Mouse (Mus musculus) forebrain, embryonic 14.5 days (tissue): ENCODE measurements at regions not wholly inside any gene's neighbourhood (a gene's known extent, or its start where the extent isn't known, plus 50 kb on each side); places are given as distances from the start of the nearest gene placed in this dataset.
A peak's percentile ranks its signal among the peaks of the same experiment; 100 is the strongest.
"Not testable (repeated sequence)": the region's sequence is repeated elsewhere in the genome, so short reads cannot be mapped to it uniquely, and the experiment has no call there.

ENCODE experiments used
- ATAC-seq: fragments of 200-750 bp; cut with Nextera tagmentation; 2 replicates; pipeline ENCODE4 v1.8.0; 2017; ENCODE audit warnings: mild to moderate bottlenecking, moderate library complexity
- DNase-seq: peaks from one replicate; pipeline ENCODE4 v3.0.0-alpha.2; 2015; ENCODE audit warnings: low spot score
- H3K27ac ChIP-seq: fragments of 300-500 bp; sonication (generic); 2 replicates; pipeline ENCODE4 v1.5.1; 2014; ENCODE audit warnings: low read depth, mild to moderate bottlenecking, control low read depth, low read length, moderate library complexity
- H3K27me3 ChIP-seq: fragments of 300-500 bp; sonication (generic); replicated peaks from 2 replicates; pipeline ENCODE4 v1.6.1; 2014; ENCODE audit warnings: low read length, control low read depth, mixed read lengths; ENCODE audit not compliant: control insufficient read depth, insufficient read depth
- H3K36me3 ChIP-seq: fragments of 300-500 bp; sonication (generic); 2 replicates; pipeline ENCODE4 v1.6.1; 2014; ENCODE audit warnings: low read length, control low read depth; ENCODE audit not compliant: control insufficient read depth, insufficient read depth
- H3K4me1 ChIP-seq: fragments of 300-500 bp; sonication (generic); 2 replicates; pipeline ENCODE4 v1.6.1; 2014; ENCODE audit warnings: antibody characterized with exemption, low read length, control low read depth; ENCODE audit not compliant: control insufficient read depth, insufficient read depth
- H3K4me2 ChIP-seq: fragments of 300-500 bp; sonication (generic); 2 replicates; pipeline ENCODE4 v1.6.1; 2014; ENCODE audit warnings: mild to moderate bottlenecking, control low read depth, low read length
- H3K4me3 ChIP-seq: fragments of 300-500 bp; sonication (generic); 2 replicates; pipeline ENCODE4 v1.5.1; 2014; ENCODE audit warnings: low read depth, low read length, control low read depth
- H3K9ac ChIP-seq: fragments of 300-500 bp; sonication (generic); 2 replicates; pipeline ENCODE4 v1.6.1; 2014; ENCODE audit warnings: mild to moderate bottlenecking, low read length, control low read depth, moderate library complexity
- H3K9me3 ChIP-seq: fragments of 300-500 bp; sonication (generic); replicated peaks from 2 replicates; pipeline ENCODE4 v1.6.1; 2016; ENCODE audit warnings: low read length, control low read depth, mixed read lengths; ENCODE audit not compliant: control insufficient read depth
- WGBS: fragments of 180-500 bp; shearing (Covaris S2); extraction: QIAGEN DNeasy Blood & Tissue Kit; methylation state at CpG from one replicate; pipeline ENCODE4 v1.1.7; 2014; 5-methylcytosine and 5-hydroxymethylcytosine counted together

GRCm38 (mm10) chr14:18468611-18469010, 137.0 kb upstream of the Ube2e1 start:
- H3K36me3 ChIP-seq, result no peaks in the 10 kb centered on the region
- peak; percentile 23 for DNase-seq
- H3K27ac ChIP-seq, result no peak overlapping the region
- no peak overlapping the region for H3K4me3 ChIP-seq
- H3K27me3 ChIP-seq, result no peaks in the 10 kb centered on the region
- no peaks in the 10 kb centered on the region for H3K4me1 ChIP-seq
- H3K4me2 ChIP-seq, result no peak overlapping the region
- 79% methylated on average over 3 of the region's 3 CpGs for WGBS
- H3K9ac ChIP-seq, result no peak overlapping the region
- ATAC-seq, result no peak
- H3K9me3 ChIP-seq, result no peaks in the 10 kb centered on the region

GRCm38 (mm10) chr14:18466864-18467263, 135.2 kb upstream of the Ube2e1 start:
- not testable (repeated sequence) for H3K9ac ChIP-seq, H3K27me3 ChIP-seq, H3K4me2 ChIP-seq, H3K27ac ChIP-seq, H3K9me3 ChIP-seq, H3K4me3 ChIP-seq, ATAC-seq, DNase-seq, H3K36me3 ChIP-seq, H3K4me1 ChIP-seq
- 56% methylated on average over 3 of the region's 4 CpGs for WGBS

- not testable (repeated sequence) for H3K36me3 ChIP-seq, H3K4me1 ChIP-seq, H3K4me2 ChIP-seq, H3K9me3 ChIP-seq, ATAC-seq, H3K4me3 ChIP-seq, H3K27me3 ChIP-seq, H3K9ac ChIP-seq, H3K27ac ChIP-seq
- 18% methylated on average over 5 of the region's 5 CpGs for WGBS
- peak; percentile 20 for DNase-seq
Observed at GRCm38 (mm10) chr14:18464199-18464598, 132.5 kb upstream of the Ube2e1 start.

- Histone ChIP-seq H3K4me1 (no peaks in the 10 kb centered on the region), H3K9me3 (no peaks in the 10 kb centered on the region), H3K4me2 (peak overlapping the region; percentile 29; the same call in 1 of the 2 replicates), H3K4me3 (no peak overlapping the region), H3K36me3 (no peaks in the 10 kb centered on the region), H3K27ac (no peak overlapping the region), H3K27me3 (no peaks in the 10 kb centered on the region), H3K9ac (no peak overlapping the region)
- ATAC-seq, result 0 out of 2 replicates have a peak, but pooled peaks have one; percentile 37
- 19% methylated on average over 14 of the region's 14 CpGs for WGBS
- DNase-seq, result peak; percentile 53
Observed at GRCm38 (mm10) chr14:18463230-18463873, 131.7 kb upstream of the Ube2e1 start.

GRCm38 (mm10) chr14:18462381-18462780, 130.7 kb upstream of the Ube2e1 start:
- Histone ChIP-seq H3K4me3 (no peak overlapping the region), H3K4me2 (no peak overlapping the region), H3K27ac (no peak overlapping the region), H3K36me3 (no peaks in the 10 kb centered on the region), H3K27me3 (no peaks in the 10 kb centered on the region), H3K4me1 (no peaks in the 10 kb centered on the region), H3K9ac (no peak overlapping the region), H3K9me3 (no peaks in the 10 kb centered on the region)
- DNase-seq (no peak), ATAC-seq (no peak)
- WGBS, result 85% methylated on average over 4 of the region's 4 CpGs

- Histone ChIP-seq H3K9me3 (no peaks in the 10 kb centered on the region), H3K27me3 (no peaks in the 10 kb centered on the region), H3K27ac (no peak overlapping the region), H3K4me1 (no peaks in the 10 kb centered on the region), H3K4me2 (no peak overlapping the region), H3K36me3 (no peaks in the 10 kb centered on the region), H3K4me3 (no peak overlapping the region), H3K9ac (no peak overlapping the region)
- 82% methylated on average over 1 of the region's 1 CpGs for WGBS
- DNase-seq, result no peak
- no peak for ATAC-seq
Observed at GRCm38 (mm10) chr14:18448666-18449065, 117.0 kb upstream of the Ube2e1 start.

- H3K4me1 ChIP-seq, result no peaks in the 10 kb centered on the region
- no peaks in the 10 kb centered on the region for H3K27me3 ChIP-seq
- H3K9me3 ChIP-seq, result no peaks in the 10 kb centered on the region
- ATAC-seq, result no peak
- 89% methylated on average over 1 of the region's 1 CpGs for WGBS
- no peak overlapping the region for H3K4me3 ChIP-seq
- no peak overlapping the region for H3K27ac ChIP-seq
- H3K36me3 ChIP-seq, result no peaks in the 10 kb centered on the region
- H3K9ac ChIP-seq, result no peak overlapping the region
- H3K4me2 ChIP-seq, result no peak overlapping the region
- no peak for DNase-seq
Observed at GRCm38 (mm10) chr14:18444492-18444891, 112.8 kb upstream of the Ube2e1 start.

- not testable (repeated sequence) for H3K4me1 ChIP-seq, ATAC-seq, H3K36me3 ChIP-seq, H3K27ac ChIP-seq, H3K4me3 ChIP-seq, H3K9me3 ChIP-seq, H3K27me3 ChIP-seq, H3K4me2 ChIP-seq, H3K9ac ChIP-seq, DNase-seq
- 18% methylated on average over 4 of the region's 4 CpGs for WGBS
Observed at GRCm38 (mm10) chr14:18428968-18429367, 97.3 kb upstream of the Ube2e1 start.

GRCm38 (mm10) chr14:18425887-18426286, 94.2 kb upstream of the Ube2e1 start:
- H3K4me2 ChIP-seq, result no peak overlapping the region
- no peak for ATAC-seq
- H3K4me1 ChIP-seq, result no peaks in the 10 kb centered on the region
- H3K4me3 ChIP-seq, result no peak overlapping the region
- no peak overlapping the region for H3K27ac ChIP-seq
- no peak for DNase-seq
- H3K36me3 ChIP-seq, result no peaks in the 10 kb centered on the region
- no peaks in the 10 kb centered on the region for H3K27me3 ChIP-seq
- no peak overlapping the region for H3K9ac ChIP-seq
- no peaks in the 10 kb centered on the region for H3K9me3 ChIP-seq
